In genomic region chr1:91439776-91440175, GRCm38 (mm10) we compare ENCODE assay signal across 24 mouse cellular contexts. TPM values are rescaled to one million over a fixed set of nuclear protein-coding genes. Genes with fewer than 3 reads are reported as not detected.
A peak's percentile ranks its signal among the peaks of the same experiment; 100 is the strongest.
DNase-seq lines count a peak whose midpoint lies in the region; ATAC-seq lines count a peak whose summit lies in the region.
"Had no signal": no experiment of that assay in that cellular context is flagged by ENCODE, and none has a peak within 500 bp of the region (broad histone marks: within the 10 kb centered on the region; RNA-seq: fewer than 3 reads in every experiment).

No protein-coding gene starts in this region.

- H3K36me3 ChIP-seq in kidney, embryonic 16.5 days (ENCODE audit: insufficient read depth, low read length), result no peaks in the 10 kb centered on the region
- H3K36me3 ChIP-seq in liver, embryonic 16.5 days (ENCODE audit: control insufficient read depth, insufficient read depth), result no peaks in the 10 kb centered on the region
- H3K36me3 ChIP-seq: embryonic facial prominence, embryonic 12.5 days had no signal

- DNase-seq in adrenal gland, postnatal 14 days, result peak; percentile 16
- no peak for DNase-seq in adrenal gland, postnatal 36 days
- peak; percentile 66 for DNase-seq in kidney, adult 11 months
- peak; percentile 47 for DNase-seq in kidney, adult 9 months
- no peak for DNase-seq in kidney, postnatal 4 days
- no peak for DNase-seq in liver
- DNase-seq: adrenal gland, adult 8-10 months; cerebellum, adult 11 months; cerebellum, adult 2 months; cerebellum, adult 9-11 months; cerebellum, postnatal 25 days; forebrain, postnatal 0 days; gastrocnemius, postnatal 25 days; heart, adult 2 months had no signal

- H3K9me3 ChIP-seq in kidney, embryonic 16.5 days (ENCODE audit: low read length), result no peaks in the 10 kb centered on the region
- H3K9me3 ChIP-seq in liver, embryonic 16.5 days (replicated peaks; ENCODE audit: control insufficient read depth, low read length), result no peaks in the 10 kb centered on the region
- H3K9me3 ChIP-seq: embryonic facial prominence, embryonic 12.5 days; embryonic facial prominence, embryonic 15.5 days; heart, embryonic 10.5 days; heart, embryonic 13.5 days; hindbrain, embryonic 12.5 days; hindbrain, embryonic 15.5 days had no signal

- no peak overlapping the region for H3K9ac ChIP-seq in kidney, embryonic 16.5 days (replicated peaks; ENCODE audit: low read length)
- H3K9ac ChIP-seq in liver, embryonic 16.5 days (ENCODE audit: low read depth, low read length), result no peak overlapping the region
- H3K9ac ChIP-seq: embryonic facial prominence, embryonic 12.5 days; embryonic facial prominence, embryonic 15.5 days; forebrain, postnatal 0 days; heart, embryonic 13.5 days; hindbrain, embryonic 12.5 days; hindbrain, embryonic 15.5 days had no signal

- ATAC-seq in kidney, embryonic 16.5 days (ENCODE audit: low FRiP score, low TSS enrichment), result no peak
- peak; percentile 32 for ATAC-seq in liver, embryonic 16.5 days (ENCODE audit: low read depth)
- ATAC-seq: activated CD4-positive, CD25-positive, alpha-beta regulatory T cell, adult 4 months; forebrain, embryonic 14.5 days; forebrain, postnatal 0 days had no signal

- no peak overlapping the region for H3K27ac ChIP-seq in kidney, embryonic 16.5 days (ENCODE audit: low read length)
- no peak overlapping the region for H3K27ac ChIP-seq in liver, embryonic 16.5 days (ENCODE audit: low read length)
- H3K27ac ChIP-seq: embryonic facial prominence, embryonic 12.5 days; embryonic facial prominence, embryonic 15.5 days; heart, adult 2 months; heart, embryonic 10.5 days; heart, embryonic 13.5 days; hindbrain, embryonic 12.5 days; hindbrain, embryonic 15.5 days had no signal

- whole genome bisulfite sequencing in kidney, embryonic 16.5 days, result 92% methylated on average over 8 of the region's 8 CpGs
- 63% methylated on average over 8 of the region's 8 CpGs for WGBS in liver, embryonic 16.5 days (ENCODE audit: insufficient replicate concordance)

- peaks cover 15% of the 10 kb centered on the region for H3K4me1 ChIP-seq in kidney, embryonic 16.5 days (ENCODE audit: insufficient read depth, low read length)
- H3K4me1 ChIP-seq in liver, embryonic 16.5 days (ENCODE audit: control insufficient read depth, low read depth, low read length), result no peaks in the 10 kb centered on the region; the same call in 1 of the 2 replicates

- H3K4me2 ChIP-seq in kidney, embryonic 16.5 days (replicated peaks; ENCODE audit: low read depth, low read length), result no peak overlapping the region
- no peak overlapping the region for H3K4me2 ChIP-seq in liver, embryonic 16.5 days (ENCODE audit: low read depth, low read length)
- H3K4me2 ChIP-seq: embryonic facial prominence, embryonic 12.5 days; embryonic facial prominence, embryonic 15.5 days; heart, embryonic 13.5 days; hindbrain, embryonic 12.5 days; hindbrain, embryonic 15.5 days had no signal

- H3K4me3 ChIP-seq in kidney, embryonic 16.5 days (ENCODE audit: low read length), result no peak overlapping the region
- H3K4me3 ChIP-seq in liver, embryonic 16.5 days (ENCODE audit: low read depth, low read length), result no peak overlapping the region
- H3K4me3 ChIP-seq: embryonic facial prominence, embryonic 12.5 days; embryonic facial prominence, embryonic 15.5 days; heart, adult 2 months; heart, embryonic 10.5 days; heart, embryonic 13.5 days; hindbrain, embryonic 12.5 days; hindbrain, embryonic 15.5 days had no signal

- no peaks in the 10 kb centered on the region for H3K27me3 ChIP-seq in kidney, embryonic 16.5 days (ENCODE audit: insufficient read depth, low read length)
- no peaks in the 10 kb centered on the region for H3K27me3 ChIP-seq in liver, embryonic 16.5 days (ENCODE audit: control insufficient read depth, insufficient read depth, low read depth, low read length)
- H3K27me3 ChIP-seq: embryonic facial prominence, embryonic 12.5 days; embryonic facial prominence, embryonic 15.5 days; heart, embryonic 13.5 days; hindbrain, embryonic 12.5 days; hindbrain, embryonic 15.5 days had no signal

RNA-seq across cellular contexts. Expression of gene Per2, which starts 19.3 kb away (rescaled TPM):
- total RNA-seq in adrenal gland, postnatal 14 days (2021), result 38.3 and 42.3 TPM in 2 replicates
- total RNA-seq in adrenal gland, postnatal 36 days (2021), result 10 to 100 TPM; 37.1 to 84.7 TPM
- polyA plus RNA-seq in kidney, embryonic 16.5 days (2015; fragmentation: Nextera tagmentation; extraction: Ambion mirVana), result 4.2 and 4.6 TPM in 2 replicates
- 3.6 and 4.1 TPM in 2 replicates for polyA plus RNA-seq in liver, embryonic 16.5 days (2015; fragmentation: Nextera tagmentation; extraction: Ambion mirVana)

RNA-seq across cellular contexts. Expression of gene Hes6, which starts 25.9 kb away (rescaled TPM):
- total RNA-seq in adrenal gland, postnatal 14 days (2021), result 182 and 223 TPM in 2 replicates
- 100 to 1,000 TPM; 274 to 679 TPM for total RNA-seq in adrenal gland, postnatal 36 days (2021)
- polyA plus RNA-seq in kidney, embryonic 16.5 days (2015; fragmentation: Nextera tagmentation; extraction: Ambion mirVana), result 69.0 and 72.2 TPM in 2 replicates
- polyA plus RNA-seq in liver, embryonic 16.5 days (2015; fragmentation: Nextera tagmentation; extraction: Ambion mirVana), result 18.6 and 19.7 TPM in 2 replicates

RNA-seq across cellular contexts. Expression of gene Ilkap, which starts 41.2 kb away (rescaled TPM):
- 99.4 and 110 TPM in 2 replicates for total RNA-seq in adrenal gland, postnatal 14 days (2021)
- 100 to 1,000 TPM in 1 of 2 experiments, 10 to 100 TPM in 1; 97.0 to 132 TPM for total RNA-seq in adrenal gland, postnatal 36 days (2021)
- polyA plus RNA-seq in kidney, embryonic 16.5 days (2015; fragmentation: Nextera tagmentation; extraction: Ambion mirVana), result 140 and 143 TPM in 2 replicates
- polyA plus RNA-seq in liver, embryonic 16.5 days (2015; fragmentation: Nextera tagmentation; extraction: Ambion mirVana), result 57.6 and 63.2 TPM in 2 replicates

RNA-seq across cellular contexts. Expression of gene Traf3ip1, which starts 54.7 kb away (rescaled TPM):
- 12.3 and 12.6 TPM in 2 replicates for total RNA-seq in adrenal gland, postnatal 14 days (2021)
- total RNA-seq in adrenal gland, postnatal 36 days (2021), result 10 to 100 TPM; 11.2 to 16.9 TPM
- 10.7 and 11.3 TPM in 2 replicates for polyA plus RNA-seq in kidney, embryonic 16.5 days (2015; fragmentation: Nextera tagmentation; extraction: Ambion mirVana)
- 1.5 and 2.0 TPM in 2 replicates for polyA plus RNA-seq in liver, embryonic 16.5 days (2015; fragmentation: Nextera tagmentation; extraction: Ambion mirVana)

Comparison
In these comparisons a context has a peak if more than half of its experiments do, and no peak if none do; other contexts are left out.
1. DNase-seq: peak in adrenal gland, postnatal 14 days (single experiment), kidney, adult 11 months (single experiment) and kidney, adult 9 months (single experiment); none in adrenal gland, postnatal 36 days (0 of 2), kidney, postnatal 4 days (0 of 2) and liver (single experiment).